10 mouse cellular contexts compared by ENCODE assay signal in the genomic region with DNA sequence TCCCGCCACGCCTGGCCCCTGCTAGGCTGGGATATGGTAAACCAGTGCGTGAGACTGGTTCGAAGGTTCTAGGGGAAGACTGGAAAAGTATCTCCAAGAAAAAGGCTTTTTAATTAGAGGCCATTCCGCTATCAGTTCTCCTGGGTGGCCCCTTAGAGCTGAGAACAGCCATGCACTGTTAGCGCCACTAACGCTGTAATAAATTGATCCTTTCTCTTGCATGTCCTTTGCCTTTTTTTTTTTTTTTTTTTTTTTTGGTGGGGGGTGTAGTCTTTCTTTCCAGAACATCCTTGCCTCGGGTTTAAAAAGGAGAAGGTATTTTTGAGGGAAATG. TPM values are rescaled to one million over a fixed set of nuclear protein-coding genes. Genes with fewer than 3 reads are reported as not detected.
DNase-seq lines count a peak whose midpoint lies in the region; ATAC-seq and TF ChIP-seq lines count a peak whose summit lies in the region.
"Had no signal": no experiment of that assay in that cellular context is flagged by ENCODE, and none has a peak within 500 bp of the region (broad histone marks: within the 10 kb centered on the region; RNA-seq: fewer than 3 reads in every experiment).

No protein-coding gene starts in this region.

- H3K4me3 ChIP-seq in kidney, embryonic 14.5 days (ENCODE audit: low read length) = no peak overlapping the region
- H3K4me3 ChIP-seq in kidney, adult 2 months (ENCODE audit: insufficient read depth, low read depth, low read length) = no peak overlapping the region
- peak overlapping the region; percentile 8; the same call in 1 of the 2 replicates for H3K4me3 ChIP-seq in embryonic facial prominence, embryonic 13.5 days
- H3K4me3 ChIP-seq in hindbrain, embryonic 15.5 days = no peak overlapping the region
- no peak overlapping the region for H3K4me3 ChIP-seq in midbrain, embryonic 14.5 days (replicated peaks; ENCODE audit: low read depth, low read length)

- H3K4me1 ChIP-seq in kidney, embryonic 14.5 days (ENCODE audit: control insufficient read depth, insufficient read depth, low read length) = peaks cover 30% of the 10 kb centered on the region
- 0 out of 2 replicates have a peak, but pooled peaks cover 5% of the 10 kb centered on the region for H3K4me1 ChIP-seq in kidney, adult 2 months (ENCODE audit: control insufficient read depth, insufficient read depth, low read length)
- H3K4me1 ChIP-seq in embryonic facial prominence, embryonic 13.5 days = peaks cover 25% of the 10 kb centered on the region
- H3K4me1 ChIP-seq in hindbrain, embryonic 15.5 days (replicated peaks) = peaks cover 14% of the 10 kb centered on the region; the same call in 1 of the 2 replicates
- H3K4me1 ChIP-seq in midbrain, embryonic 14.5 days (ENCODE audit: control insufficient read depth, insufficient read depth, low read length) = 0 out of 2 replicates have a peak, but pooled peaks cover 17% of the 10 kb centered on the region

- no peaks in the 10 kb centered on the region for H3K9me3 ChIP-seq in kidney, embryonic 14.5 days (ENCODE audit: control insufficient read depth, low read length)
- H3K9me3 ChIP-seq in embryonic facial prominence, embryonic 13.5 days = no peaks in the 10 kb centered on the region
- no peaks in the 10 kb centered on the region for H3K9me3 ChIP-seq in hindbrain, embryonic 15.5 days
- no peaks in the 10 kb centered on the region for H3K9me3 ChIP-seq in midbrain, embryonic 14.5 days (ENCODE audit: control insufficient read depth, low read length)

- H3K4me2 ChIP-seq in kidney, embryonic 14.5 days (replicated peaks; ENCODE audit: low read depth, low read length) = peak overlapping the region; percentile 25; the same call in 1 of the 2 replicates
- H3K4me2 ChIP-seq in embryonic facial prominence, embryonic 13.5 days = peak overlapping the region; percentile 49
- H3K4me2 ChIP-seq in hindbrain, embryonic 15.5 days = peak overlapping the region; percentile 40
- H3K4me2 ChIP-seq in midbrain, embryonic 14.5 days (ENCODE audit: low read length) = peak overlapping the region; percentile 39

- H3K27me3 ChIP-seq in kidney, embryonic 14.5 days (ENCODE audit: control insufficient read depth, insufficient read depth, low read length) = no peaks in the 10 kb centered on the region
- no peaks in the 10 kb centered on the region for H3K27me3 ChIP-seq in kidney, adult 2 months (replicated peaks; ENCODE audit: control insufficient read depth, insufficient read depth, low read length)
- peaks cover 13% of the 10 kb centered on the region for H3K27me3 ChIP-seq in embryonic facial prominence, embryonic 13.5 days
- no peaks in the 10 kb centered on the region for H3K27me3 ChIP-seq in hindbrain, embryonic 15.5 days
- H3K27me3 ChIP-seq in midbrain, embryonic 14.5 days (ENCODE audit: control insufficient read depth, insufficient read depth, low read length) = no peaks in the 10 kb centered on the region

- no peaks in the 10 kb centered on the region for H3K36me3 ChIP-seq in kidney, embryonic 14.5 days (ENCODE audit: control insufficient read depth, insufficient read depth, low read length)
- H3K36me3 ChIP-seq in kidney, adult 2 months (ENCODE audit: control insufficient read depth, insufficient read depth, low read length) = no peaks in the 10 kb centered on the region
- no peaks in the 10 kb centered on the region for H3K36me3 ChIP-seq in embryonic facial prominence, embryonic 13.5 days
- no peaks in the 10 kb centered on the region for H3K36me3 ChIP-seq in hindbrain, embryonic 15.5 days
- no peaks in the 10 kb centered on the region for H3K36me3 ChIP-seq in midbrain, embryonic 14.5 days (ENCODE audit: control insufficient read depth, insufficient read depth, low read length)

- no peak overlapping the region for H3K27ac ChIP-seq in kidney, embryonic 14.5 days (ENCODE audit: low read depth, low read length)
- no peak overlapping the region for H3K27ac ChIP-seq in kidney, adult 2 months (ENCODE audit: insufficient read depth, low read depth, low read length)
- H3K27ac ChIP-seq in embryonic facial prominence, embryonic 13.5 days = no peak overlapping the region
- no peak overlapping the region for H3K27ac ChIP-seq in hindbrain, embryonic 15.5 days (replicated peaks)
- H3K27ac ChIP-seq in midbrain, embryonic 14.5 days (replicated peaks; ENCODE audit: low read depth, low read length) = no peak overlapping the region
- H3K27ac ChIP-seq: liver, embryonic 14.5 days had no signal

- no peak for TF ChIP-seq POLR2A in kidney, adult 2 months (IDR thresholded peaks at IDR 0.05; ENCODE audit: low read depth, low read length)

- no peak for TF ChIP-seq CTCF in kidney, adult 2 months (conservative IDR thresholded peaks at IDR 0.05; ENCODE audit: insufficient read depth, insufficient read length, low read depth, low read length)

- DNase-seq in kidney, adult 2 months = no peak
- DNase-seq in midbrain, embryonic 14.5 days = no peak
- no peak for DNase-seq in Muller cell, postnatal 12 days (ENCODE audit: inconsistent ontology term)
- DNase-seq in layer of hippocampus, adult 18-20 months (ENCODE audit: low spot score in 2 of 2) = no peak
- DNase-seq in thymus, postnatal 4 days = no peak
- DNase-seq: adrenal gland, postnatal 10 days had no signal

- peak; percentile 9; the same call in 1 of the 2 replicates for ATAC-seq in kidney, embryonic 14.5 days (ENCODE audit: low FRiP score, low TSS enrichment)
- ATAC-seq in embryonic facial prominence, embryonic 13.5 days (ENCODE audit: insufficient number of reproducible peaks, insufficient read depth, low FRiP score, low TSS enrichment, low read depth) = no peak
- ATAC-seq in hindbrain, embryonic 15.5 days (ENCODE audit: low FRiP score, low read depth) = no peak
- no peak for ATAC-seq in midbrain, embryonic 14.5 days (ENCODE audit: low FRiP score, low TSS enrichment)

- H3K9ac ChIP-seq in kidney, embryonic 14.5 days (ENCODE audit: low read depth, low read length) = no peak overlapping the region
- H3K9ac ChIP-seq in embryonic facial prominence, embryonic 13.5 days = no peak overlapping the region
- no peak overlapping the region for H3K9ac ChIP-seq in hindbrain, embryonic 15.5 days
- H3K9ac ChIP-seq in midbrain, embryonic 14.5 days (replicated peaks; ENCODE audit: low read length) = no peak overlapping the region
- H3K9ac ChIP-seq: liver, embryonic 14.5 days had no signal

- WGBS in kidney, embryonic 14.5 days = 29% methylated on average over 8 of the region's 8 CpGs
- 45% methylated on average over 8 of the region's 8 CpGs for WGBS in kidney, adult 2 months
- WGBS in embryonic facial prominence, embryonic 13.5 days = 24% methylated on average over 8 of the region's 8 CpGs
- WGBS in hindbrain, embryonic 15.5 days = 36% methylated on average over 8 of the region's 8 CpGs
- whole genome bisulfite sequencing in midbrain, embryonic 14.5 days = 30% methylated on average over 8 of the region's 8 CpGs

RNA-seq across cellular contexts. Expression of gene Basp1, which starts 32.6 kb away (rescaled TPM):
- polyA plus RNA-seq in kidney, embryonic 14.5 days (2014; fragmentation: Nextera tagmentation; extraction: Ambion mirVana) = 23.4 and 46.8 TPM in 2 replicates
- 1.6 and 2.7 TPM in 2 replicates for polyA plus RNA-seq in kidney, adult 2 months (2012; rRNA removed)
- 56.1 and 66.2 TPM in 2 replicates for polyA plus RNA-seq in embryonic facial prominence, embryonic 13.5 days (2015; fragmentation: Nextera tagmentation; extraction: Ambion mirVana)
- 376 and 413 TPM in 2 replicates for polyA plus RNA-seq in hindbrain, embryonic 15.5 days (2015; fragmentation: Nextera tagmentation; extraction: Ambion mirVana)
- polyA plus RNA-seq in midbrain, embryonic 14.5 days (2014; fragmentation: Nextera tagmentation; extraction: Ambion mirVana) = 227 and 382 TPM in 2 replicates
- 100 to 1,000 TPM; 598 to 644 TPM for total RNA-seq in layer of hippocampus, adult 18-20 months (2021)
